Mouse (Mus musculus) lung, postnatal 0 days (tissue): ENCODE measurements at regions not wholly inside any gene's neighbourhood (a gene's known extent, or its start where the extent isn't known, plus 50 kb on each side); places are given as distances from the start of the nearest gene placed in this dataset.

ENCODE experiments used
- ATAC-seq: fragments of 200-750 bp; cut with Nextera tagmentation; 2 replicates; pipeline ENCODE4 v1.8.0; 2017; ENCODE audit warnings: moderate library complexity
- DNase-seq: peaks from one replicate; pipeline ENCODE4 v3.0.0-alpha.2; 2016; ENCODE audit warnings: low spot score
- H3K27ac ChIP-seq: fragments of 300-500 bp; sonication (generic); 2 replicates; pipeline ENCODE4 v1.5.1; 2014; ENCODE audit warnings: antibody characterized with exemption, mild to moderate bottlenecking, low read length, mixed read lengths
- H3K27me3 ChIP-seq: fragments of 300-500 bp; sonication (generic); replicated peaks from 2 replicates; pipeline ENCODE4 v1.6.1; 2014; ENCODE audit warnings: low read length, mixed read lengths; ENCODE audit not compliant: insufficient read depth
- H3K36me3 ChIP-seq: fragments of 300-500 bp; sonication (generic); 2 replicates; pipeline ENCODE4 v1.6.1; 2014; ENCODE audit warnings: low read length, mixed read lengths; ENCODE audit not compliant: insufficient read depth
- H3K4me1 ChIP-seq: fragments of 300-500 bp; sonication (generic); 2 replicates; pipeline ENCODE4 v1.6.1; 2014; ENCODE audit warnings: antibody characterized with exemption, low read depth, low read length, mixed read lengths; ENCODE audit not compliant: insufficient read depth
- H3K4me2 ChIP-seq: fragments of 300-500 bp; sonication (generic); replicated peaks from 2 replicates; pipeline ENCODE4 v1.6.1; 2014; ENCODE audit warnings: low read depth, mild to moderate bottlenecking, low read length, moderate library complexity, mixed read lengths
- H3K4me3 ChIP-seq: fragments of 300-500 bp; sonication (generic); 2 replicates; pipeline ENCODE4 v1.5.1; 2014; ENCODE audit warnings: low read depth, low read length
- H3K9ac ChIP-seq: fragments of 300-500 bp; sonication (generic); replicated peaks from 2 replicates; pipeline ENCODE4 v1.6.1; 2014; ENCODE audit warnings: low read depth, mild to moderate bottlenecking
- H3K9me3 ChIP-seq: fragments of 300-500 bp; sonication (generic); 2 replicates; pipeline ENCODE4 v1.6.1; 2016; ENCODE audit warnings: low read length, mixed read lengths
- CTCF ChIP-seq: IDR thresholded peaks from 2 replicates; pipeline ENCODE4 v1.5.1; 2016; ENCODE audit warnings: antibody characterized with exemption, mild to moderate bottlenecking
- EP300 ChIP-seq: IDR thresholded peaks from 2 replicates; pipeline ENCODE4 v1.6.1; 2016; ENCODE audit warnings: antibody characterized with exemption, mild to moderate bottlenecking, control low read depth
- WGBS: fragments of 180-500 bp; shearing (Covaris S2); extraction: QIAGEN DNeasy Blood & Tissue Kit; methylation state at CpG from one replicate; pipeline ENCODE4 v1.1.7; 2014; 5-methylcytosine and 5-hydroxymethylcytosine counted together

GRCm38 (mm10) chr19:37778568-37778967 is 81.0 kb downstream of the Cyp26a1 start:
- 77% methylated on average over 4 of the region's 4 CpGs for WGBS
- H3K4me3 ChIP-seq: no peak overlapping the region

GRCm38 (mm10) chr19:37788540-37788939 is 90.9 kb downstream of the Cyp26a1 start:
- H3K9me3 ChIP-seq: no peaks in the 10 kb centered on the region
- H3K4me1 ChIP-seq: no peaks in the 10 kb centered on the region
- H3K4me2 ChIP-seq: no peak overlapping the region
- no peak overlapping the region for H3K4me3 ChIP-seq
- whole genome bisulfite sequencing: 88% methylated on average over 3 of the region's 3 CpGs
- DNase-seq (no peak), ATAC-seq (no peak)
- H3K27ac ChIP-seq: no peak overlapping the region
- no peak overlapping the region for H3K9ac ChIP-seq
- no peak for TF ChIP-seq EP300
- TF ChIP-seq CTCF: no peak
- H3K27me3 ChIP-seq: no peaks in the 10 kb centered on the region
- no peaks in the 10 kb centered on the region for H3K36me3 ChIP-seq

More at GRCm38 (mm10) chr19:37778568-37778967, 81.0 kb downstream of the Cyp26a1 start:
- H3K9me3 ChIP-seq: no peaks in the 10 kb centered on the region
- no peak overlapping the region for H3K9ac ChIP-seq
- H3K36me3 ChIP-seq: no peaks in the 10 kb centered on the region
- no peaks in the 10 kb centered on the region for H3K27me3 ChIP-seq
- H3K27ac ChIP-seq: no peak overlapping the region
- DNase-seq (peak; percentile 57), ATAC-seq (peak; percentile 44)
- TF ChIP-seq EP300: no peak
- no peak for TF ChIP-seq CTCF
- no peak overlapping the region for H3K4me2 ChIP-seq
- H3K4me1 ChIP-seq: no peaks in the 10 kb centered on the region

- H3K4me2 ChIP-seq: no peak overlapping the region
- no peaks in the 10 kb centered on the region for H3K4me1 ChIP-seq
- ATAC-seq (no peak), DNase-seq (no peak)
- H3K27me3 ChIP-seq: no peaks in the 10 kb centered on the region
- no peak overlapping the region for H3K4me3 ChIP-seq
- 31% methylated on average over 12 of the region's 12 CpGs for WGBS
- H3K9ac ChIP-seq: no peak overlapping the region
- TF ChIP-seq EP300 (no peak), CTCF (no peak)
- no peaks in the 10 kb centered on the region for H3K9me3 ChIP-seq
- no peaks in the 10 kb centered on the region for H3K36me3 ChIP-seq
- no peak overlapping the region for H3K27ac ChIP-seq
Measured at GRCm38 (mm10) chr19:37789576-37790180, 92.1 kb downstream of the Cyp26a1 start.

GRCm38 (mm10) chr19:37790281-37791073 is 92.9 kb downstream of the Cyp26a1 start:
- H3K9me3 ChIP-seq: no peaks in the 10 kb centered on the region
- DNase-seq (no peak), ATAC-seq (no peak)
- 65% methylated on average over 24 of the region's 24 CpGs for WGBS
- TF ChIP-seq CTCF: no peak
- no peaks in the 10 kb centered on the region for H3K27me3 ChIP-seq
- H3K4me3 ChIP-seq: no peak overlapping the region
- H3K4me1 ChIP-seq: no peaks in the 10 kb centered on the region
- no peaks in the 10 kb centered on the region for H3K36me3 ChIP-seq
- no peak overlapping the region for H3K27ac ChIP-seq
- H3K9ac ChIP-seq: no peak overlapping the region
- no peak overlapping the region for H3K4me2 ChIP-seq

GRCm38 (mm10) chr19:37793176-37793575 is 95.6 kb downstream of the Cyp26a1 start:
- H3K27ac ChIP-seq: no peak overlapping the region
- no peaks in the 10 kb centered on the region for H3K27me3 ChIP-seq
- no peak overlapping the region for H3K4me3 ChIP-seq
- 85% methylated on average over 9 of the region's 9 CpGs for WGBS
- TF ChIP-seq EP300: no peak
- TF ChIP-seq CTCF: no peak
- DNase-seq (no peak), ATAC-seq (no peak)
- H3K9me3 ChIP-seq: no peaks in the 10 kb centered on the region
- no peak overlapping the region for H3K4me2 ChIP-seq
- H3K4me1 ChIP-seq: no peaks in the 10 kb centered on the region
- no peak overlapping the region for H3K9ac ChIP-seq
- H3K36me3 ChIP-seq: no peaks in the 10 kb centered on the region

GRCm38 (mm10) chr19:37795552-37796343 is 98.2 kb downstream of the Cyp26a1 start:
- Histone ChIP-seq H3K9me3 (no peaks in the 10 kb centered on the region), H3K27ac (no peak overlapping the region), H3K4me1 (no peaks in the 10 kb centered on the region), H3K9ac (no peak overlapping the region), H3K27me3 (no peaks in the 10 kb centered on the region), H3K4me3 (no peak overlapping the region), H3K4me2 (no peak overlapping the region), H3K36me3 (no peaks in the 10 kb centered on the region)
- TF ChIP-seq EP300 (no peak), CTCF (no peak)
- WGBS: 68% methylated on average over 18 of the region's 18 CpGs
- no peak for ATAC-seq
- no peak for DNase-seq
